Mouse (Mus musculus) lung, postnatal 0 days (tissue): ENCODE results near the gene Brap. TPM values are rescaled to one million over a fixed set of nuclear protein-coding genes. Genes with fewer than 3 reads are reported as not detected.

ENCODE experiments used
- ATAC-seq: fragments of 200-750 bp; cut with Nextera tagmentation; 2 replicates; pipeline ENCODE4 v1.8.0; 2017; ENCODE audit warnings: moderate library complexity
- DNase-seq: peaks from one replicate; pipeline ENCODE4 v3.0.0-alpha.2; 2016; ENCODE audit warnings: low spot score
- H3K27ac ChIP-seq: fragments of 300-500 bp; sonication (generic); 2 replicates; pipeline ENCODE4 v1.5.1; 2014; ENCODE audit warnings: antibody characterized with exemption, mild to moderate bottlenecking, low read length, mixed read lengths
- H3K27me3 ChIP-seq: fragments of 300-500 bp; sonication (generic); replicated peaks from 2 replicates; pipeline ENCODE4 v1.6.1; 2014; ENCODE audit warnings: low read length, mixed read lengths; ENCODE audit not compliant: insufficient read depth
- H3K36me3 ChIP-seq: fragments of 300-500 bp; sonication (generic); 2 replicates; pipeline ENCODE4 v1.6.1; 2014; ENCODE audit warnings: low read length, mixed read lengths; ENCODE audit not compliant: insufficient read depth
- H3K4me1 ChIP-seq: fragments of 300-500 bp; sonication (generic); 2 replicates; pipeline ENCODE4 v1.6.1; 2014; ENCODE audit warnings: antibody characterized with exemption, low read depth, low read length, mixed read lengths; ENCODE audit not compliant: insufficient read depth
- H3K4me2 ChIP-seq: fragments of 300-500 bp; sonication (generic); replicated peaks from 2 replicates; pipeline ENCODE4 v1.6.1; 2014; ENCODE audit warnings: low read depth, mild to moderate bottlenecking, low read length, moderate library complexity, mixed read lengths
- H3K4me3 ChIP-seq: fragments of 300-500 bp; sonication (generic); 2 replicates; pipeline ENCODE4 v1.5.1; 2014; ENCODE audit warnings: low read depth, low read length
- H3K9ac ChIP-seq: fragments of 300-500 bp; sonication (generic); replicated peaks from 2 replicates; pipeline ENCODE4 v1.6.1; 2014; ENCODE audit warnings: low read depth, mild to moderate bottlenecking
- H3K9me3 ChIP-seq: fragments of 300-500 bp; sonication (generic); 2 replicates; pipeline ENCODE4 v1.6.1; 2016; ENCODE audit warnings: low read length, mixed read lengths
- CTCF ChIP-seq: IDR thresholded peaks from 2 replicates; pipeline ENCODE4 v1.5.1; 2016; ENCODE audit warnings: antibody characterized with exemption, mild to moderate bottlenecking
- EP300 ChIP-seq: IDR thresholded peaks from 2 replicates; pipeline ENCODE4 v1.6.1; 2016; ENCODE audit warnings: antibody characterized with exemption, mild to moderate bottlenecking, control low read depth
- WGBS: fragments of 180-500 bp; shearing (Covaris S2); extraction: QIAGEN DNeasy Blood & Tissue Kit; methylation state at CpG from one replicate; pipeline ENCODE4 v1.1.7; 2014; 5-methylcytosine and 5-hydroxymethylcytosine counted together
- polyA plus RNA-seq: library from polyadenylated mRNA; unstranded; fragments of >200 nt; fragmentation: Nextera tagmentation; extraction: Ambion mirVana; gene quantifications from 2 replicates; pipeline ENCODE4 v1.2.1, GENCODE M21; 2015

Brap gene
- polyA plus RNA-seq, 1 experiment from 2014 or later = 37.6 TPM

GRCm38 (mm10) chr5:121700496-121700895, 40.1 kb downstream of the Brap start:
- Histone ChIP-seq H3K27me3 (no peaks in the 10 kb centered on the region), H3K4me3 (no peak overlapping the region), H3K4me1 (no peaks in the 10 kb centered on the region), H3K9ac (no peak overlapping the region), H3K9me3 (no peaks in the 10 kb centered on the region), H3K27ac (no peak overlapping the region), H3K36me3 (no peaks in the 10 kb centered on the region), H3K4me2 (no peak overlapping the region; the same call in 1 of the 2 replicates)
- TF ChIP-seq CTCF = no peak
- no peak for TF ChIP-seq EP300
- DNase-seq = peak; percentile 19
- no peak for ATAC-seq
- 17% methylated on average over 11 of the region's 11 CpGs for WGBS

- Histone ChIP-seq H3K27ac (no peak overlapping the region), H3K4me1 (no peaks in the 10 kb centered on the region), H3K4me3 (no peak overlapping the region), H3K4me2 (no peak overlapping the region), H3K9me3 (no peaks in the 10 kb centered on the region), H3K27me3 (no peaks in the 10 kb centered on the region), H3K36me3 (no peaks in the 10 kb centered on the region), H3K9ac (no peak overlapping the region)
- TF ChIP-seq EP300 (no peak), CTCF (no peak)
- ATAC-seq (no peak), DNase-seq (no peak)
- 46% methylated on average over 8 of the region's 8 CpGs for WGBS
Observed at GRCm38 (mm10) chr5:121701111-121701769, 40.9 kb downstream of the Brap start.

DNA sequence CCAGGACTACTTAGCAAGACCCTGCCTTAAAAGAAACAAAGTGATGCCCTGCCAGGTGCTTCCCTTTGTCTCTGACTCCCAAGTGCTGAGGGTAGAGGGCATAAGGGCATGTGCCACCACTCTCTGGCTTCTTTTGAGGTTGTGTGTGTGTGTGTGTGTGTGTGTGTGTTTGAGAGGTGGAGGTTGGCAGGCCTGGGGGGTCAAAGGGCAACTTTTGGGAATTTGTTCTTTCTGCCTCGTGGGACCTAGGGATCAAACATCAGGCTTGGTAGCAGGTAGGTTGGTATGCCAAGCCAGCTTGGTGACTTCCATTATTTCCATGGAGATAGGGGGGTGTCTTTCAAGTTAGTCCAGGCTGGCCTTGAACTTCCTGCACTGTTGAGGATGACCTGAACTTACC, 43.0 kb downstream of the Brap start:
- H3K27ac ChIP-seq = no peak overlapping the region
- no peaks in the 10 kb centered on the region for H3K27me3 ChIP-seq
- no peak for DNase-seq
- H3K4me3 ChIP-seq = no peak overlapping the region
- H3K9me3 ChIP-seq = no peaks in the 10 kb centered on the region
- no peaks in the 10 kb centered on the region for H3K4me1 ChIP-seq
- no peaks in the 10 kb centered on the region for H3K36me3 ChIP-seq
- no peak for TF ChIP-seq CTCF
- TF ChIP-seq EP300 = no peak
- 50% methylated on average over 1 of the region's 1 CpGs for WGBS
- ATAC-seq = no peak
- H3K9ac ChIP-seq = no peak overlapping the region
- no peak overlapping the region for H3K4me2 ChIP-seq

- peak overlapping the region; percentile 48 for H3K4me2 ChIP-seq
- H3K9ac ChIP-seq = no peak overlapping the region
- peak; percentile 30 for DNase-seq
- H3K4me1 ChIP-seq = no peaks in the 10 kb centered on the region
- H3K27me3 ChIP-seq = no peaks in the 10 kb centered on the region
- TF ChIP-seq EP300 = no peak
- TF ChIP-seq CTCF = no peak
- ATAC-seq = no peak
- no peak overlapping the region for H3K27ac ChIP-seq
- H3K9me3 ChIP-seq = no peaks in the 10 kb centered on the region
- no peak overlapping the region for H3K4me3 ChIP-seq
- no peaks in the 10 kb centered on the region for H3K36me3 ChIP-seq
- 9% methylated on average over 20 of the region's 20 CpGs for WGBS
Observed at GRCm38 (mm10) chr5:121704512-121705248, 44.3 kb downstream of the Brap start.

DNA sequence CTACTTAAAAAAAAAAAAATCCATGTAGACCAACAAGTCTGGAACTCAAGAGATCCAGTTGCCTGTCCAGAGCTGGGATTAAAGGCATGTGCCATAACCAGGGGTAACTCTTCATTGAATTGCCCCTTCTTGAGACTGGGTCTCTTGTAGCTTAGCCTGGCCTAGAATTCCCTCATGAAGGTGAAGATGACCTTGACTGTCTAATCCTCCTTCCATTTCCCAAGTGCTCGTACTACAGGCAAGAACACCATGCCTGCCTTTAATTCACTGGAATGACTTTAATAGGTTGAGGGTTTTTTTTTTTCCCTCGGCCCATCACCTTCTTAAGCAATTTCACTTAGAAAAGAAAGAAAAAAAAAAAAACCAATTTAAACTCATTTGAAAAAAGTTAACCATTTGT, 50.0 kb downstream of the Brap start:
- TF ChIP-seq EP300 (no peak), CTCF (no peak)
- H3K27ac ChIP-seq = no peak overlapping the region
- H3K9me3 ChIP-seq = no peaks in the 10 kb centered on the region
- WGBS = 52% methylated on average over 2 of the region's 2 CpGs
- peak overlapping the region; percentile 84; the same call in 1 of the 2 replicates for H3K4me2 ChIP-seq
- no peaks in the 10 kb centered on the region for H3K27me3 ChIP-seq
- no peak overlapping the region for H3K9ac ChIP-seq
- H3K36me3 ChIP-seq = no peaks in the 10 kb centered on the region
- H3K4me1 ChIP-seq = peaks cover 12% of the 10 kb centered on the region; the same call in 1 of the 2 replicates
- ATAC-seq = no peak
- no peak overlapping the region; the same call in 1 of the 2 replicates for H3K4me3 ChIP-seq
- no peak for DNase-seq

DNA sequence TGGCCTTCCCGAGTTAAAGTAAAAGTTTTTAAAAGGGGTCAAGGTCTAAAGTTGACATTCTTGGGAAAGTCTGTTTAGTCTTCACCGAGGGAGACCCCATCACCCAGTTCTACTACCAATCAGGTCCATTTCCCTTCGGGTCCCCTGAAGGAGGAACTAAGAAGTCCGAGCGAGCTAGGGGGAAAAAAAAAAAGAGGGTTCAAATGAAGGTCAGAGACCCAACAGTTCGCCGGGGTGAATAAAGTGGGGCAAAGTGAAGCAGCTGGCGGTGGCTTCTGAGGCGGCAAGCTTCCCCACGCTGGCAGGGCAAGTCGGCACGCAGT, 50.4 kb downstream of the Brap start:
- WGBS = under 1% methylated on average over 12 of the region's 12 CpGs
- Histone ChIP-seq H3K9me3 (no peaks in the 10 kb centered on the region), H3K27ac (peak overlapping the region; percentile 96), H3K4me1 (peaks cover 15% of the 10 kb centered on the region; the same call in 1 of the 2 replicates), H3K4me2 (peak overlapping the region; percentile 84), H3K4me3 (peak overlapping the region; percentile 99), H3K36me3 (no peaks in the 10 kb centered on the region), H3K9ac (peak overlapping the region; percentile 91), H3K27me3 (no peaks in the 10 kb centered on the region)
- TF ChIP-seq EP300 (no peak), CTCF (no peak)
- peak; percentile 5; the same call in 1 of the 2 replicates for ATAC-seq
- peak; percentile 46 for DNase-seq
